Mouse (Mus musculus): Measurements from ENCODE around the gene Slc5a3. TPM values are rescaled to one million over a fixed set of nuclear protein-coding genes. Genes with fewer than 3 reads are reported as not detected.

Slc5a3 gene
- polyA plus RNA-seq, 1 experiment from 2014 or later: 11.8 TPM

DNA sequence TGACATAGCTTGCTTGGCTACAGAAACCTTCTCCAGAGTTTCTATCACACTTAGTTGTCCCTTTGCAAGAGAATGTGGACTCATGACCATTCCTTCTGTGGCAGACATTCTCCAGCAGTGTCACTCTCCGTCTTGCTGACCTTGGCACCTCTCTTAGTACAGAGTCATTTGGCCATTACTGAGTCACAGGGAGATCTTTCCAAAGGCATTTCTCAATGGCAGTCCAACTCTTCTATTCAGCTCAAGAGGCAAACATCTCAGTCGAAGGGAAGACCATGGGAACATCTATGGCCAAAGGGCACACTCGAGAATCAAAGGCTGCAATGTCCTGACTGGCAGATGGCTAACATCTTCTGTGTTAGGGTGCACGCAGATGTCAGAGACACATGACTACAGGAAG is 74.4 kb downstream of the Slc5a3 start:
- 84% methylated on average over 4 of the region's 4 CpGs for WGBS
- Histone ChIP-seq H3K27ac (no peak overlapping the region), H3K9ac (no peak overlapping the region), H3K4me1 (no peaks in the 10 kb centered on the region), H3K4me3 (no peak overlapping the region), H3K4me2 (replicated peaks) (no peak overlapping the region), H3K9me3 (no peaks in the 10 kb centered on the region), H3K27me3 (no peaks in the 10 kb centered on the region), H3K36me3 (no peaks in the 10 kb centered on the region)
- ATAC-seq (ENCODE audit: insufficient number of reproducible peaks, insufficient read depth, low FRiP score, low TSS enrichment): no peak

DNA sequence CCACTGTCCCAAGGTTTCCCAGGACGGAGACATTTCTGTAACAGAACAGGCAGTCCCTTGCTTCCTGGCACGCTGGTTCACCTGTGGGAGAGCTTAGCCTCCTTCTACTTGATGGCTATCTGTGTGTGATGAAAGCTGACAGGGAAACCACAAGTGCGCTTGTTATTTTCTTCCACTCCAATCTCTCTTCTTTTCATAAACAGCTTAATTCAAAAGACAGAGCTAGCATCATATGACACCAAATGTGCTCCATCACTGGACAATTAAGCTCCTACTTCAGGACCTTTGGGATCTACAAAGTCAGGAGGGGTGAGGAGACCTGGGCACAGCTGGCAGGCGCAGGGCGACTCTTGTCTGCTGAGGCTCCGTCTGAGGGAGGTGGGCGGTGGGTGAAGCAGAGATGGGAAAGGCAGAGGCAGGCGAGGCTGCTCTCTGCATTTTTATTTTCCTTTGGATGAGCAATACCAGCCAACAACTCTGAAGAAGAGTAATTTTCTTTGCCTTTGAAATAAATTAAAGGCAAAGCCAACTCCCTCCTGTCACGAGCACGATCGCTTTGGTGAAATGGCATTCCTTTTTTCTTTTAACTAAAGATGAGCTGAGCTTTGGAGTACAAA is 76.1 kb downstream of the Slc5a3 start:
- Histone ChIP-seq H3K9me3 (no peaks in the 10 kb centered on the region), H3K36me3 (no peaks in the 10 kb centered on the region), H3K27me3 (no peaks in the 10 kb centered on the region), H3K9ac (no peak overlapping the region), H3K27ac (no peak overlapping the region), H3K4me3 (no peak overlapping the region), H3K4me2 (replicated peaks) (no peak overlapping the region), H3K4me1 (no peaks in the 10 kb centered on the region)
- WGBS: 79% methylated on average over 11 of the region's 11 CpGs
- no peak for ATAC-seq (ENCODE audit: insufficient number of reproducible peaks, insufficient read depth, low FRiP score, low TSS enrichment)

GRCm38 (mm10) chr16:92136275-92136674 is 78.2 kb downstream of the Slc5a3 start:
- Histone ChIP-seq H3K4me1 (peaks cover 8% of the 10 kb centered on the region; the same call in 1 of the 2 replicates), H3K4me3 (no peak overlapping the region), H3K9ac (no peak overlapping the region), H3K27ac (no peak overlapping the region), H3K36me3 (no peaks in the 10 kb centered on the region), H3K4me2 (replicated peaks) (no peak overlapping the region), H3K27me3 (no peaks in the 10 kb centered on the region), H3K9me3 (no peaks in the 10 kb centered on the region)
- WGBS: 91% methylated on average over 15 of the region's 15 CpGs
- no peak for ATAC-seq (ENCODE audit: insufficient number of reproducible peaks, insufficient read depth, low FRiP score, low TSS enrichment)

Other genes with a start within 250 kb of the Slc5a3 start
- gene Mrps6, start 52 bp upstream of the Slc5a3 start, polyA plus RNA-seq (2016; fragmentation: Nextera tagmentation; extraction: Ambion mirVana): 106 and 113 TPM in 2 replicates
- gene Gm49711, start within 50 bp of the Slc5a3 start, polyA plus RNA-seq (2016; fragmentation: Nextera tagmentation; extraction: Ambion mirVana): 0.35 TPM in 1 of 2 replicates, not detected in the other
- gene Kcne2, start 234.1 kb downstream of the Slc5a3 start, polyA plus RNA-seq (2016; fragmentation: Nextera tagmentation; extraction: Ambion mirVana): 0.48 and 0.51 TPM in 2 replicates
- 130 and 142 TPM in 2 replicates for gene Smim11, start 243.0 kb downstream of the Slc5a3 start, polyA plus RNA-seq (2016; fragmentation: Nextera tagmentation; extraction: Ambion mirVana)